ENCODE assay signal across 9 mouse cellular contexts in the genomic region with DNA sequence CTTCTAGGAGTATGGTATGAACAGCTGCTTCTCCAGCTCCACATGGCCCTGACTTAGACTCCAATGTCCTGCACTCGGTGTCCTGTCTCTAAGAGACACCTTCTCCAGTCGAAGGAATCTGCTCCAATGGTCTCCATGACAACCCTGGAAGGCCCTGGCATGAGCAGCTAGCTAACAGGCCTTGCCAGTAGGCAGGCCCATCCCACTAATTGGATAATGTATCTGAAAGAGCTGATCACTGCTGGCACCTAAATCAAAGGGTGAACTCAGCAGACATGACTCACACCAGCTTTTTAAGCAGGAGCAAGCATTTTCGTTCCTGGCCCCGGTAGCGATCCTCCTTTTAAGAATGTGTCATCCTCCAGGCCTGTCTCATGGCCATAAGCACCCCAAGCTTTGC.
DNase-seq lines count a peak whose midpoint lies in the region; ATAC-seq and TF ChIP-seq lines count a peak whose summit lies in the region.
"Had no signal": no experiment of that assay in that cellular context is flagged by ENCODE, and none has a peak within 500 bp of the region (broad histone marks: within the 10 kb centered on the region; RNA-seq: fewer than 3 reads in every experiment).

No protein-coding gene starts in this region.

- no peak overlapping the region for H3K9ac ChIP-seq in forebrain, embryonic 16.5 days (replicated peaks; ENCODE audit: low read depth, low read length)
- H3K9ac ChIP-seq: midbrain, embryonic 12.5 days had no signal

- TF ChIP-seq POLR2A in olfactory bulb, adult 2 months (IDR thresholded peaks at IDR 0.05; ENCODE audit: insufficient read depth, low read depth, low read length) = no peak

- peak; percentile 71 for ATAC-seq in forebrain, embryonic 16.5 days

- H3K36me3 ChIP-seq in forebrain, embryonic 16.5 days (ENCODE audit: control insufficient read depth, insufficient read depth) = no peaks in the 10 kb centered on the region
- no peaks in the 10 kb centered on the region for H3K36me3 ChIP-seq in heart, embryonic 10.5 days
- H3K36me3 ChIP-seq: midbrain, embryonic 12.5 days had no signal

- DNase-seq in cerebellum, adult 11 months = peak; percentile 4
- no peak for DNase-seq in cerebellum, adult 18-20 months
- peak; percentile 24 to 40 for DNase-seq in layer of hippocampus, postnatal 25 days (ENCODE audit: extremely low spot score in 1 of 2, low spot score in 1 of 2)
- DNase-seq in heart, embryonic 10.5 days (ENCODE audit: low spot score) = no peak
- DNase-seq in urinary bladder, postnatal 14 days (ENCODE audit: low spot score) = no peak
- DNase-seq in urinary bladder, adult 2 months (ENCODE audit: low spot score) = no peak

- no peaks in the 10 kb centered on the region for H3K27me3 ChIP-seq in forebrain, embryonic 16.5 days (replicated peaks; ENCODE audit: control insufficient read depth, insufficient read depth, low read length)
- H3K27me3 ChIP-seq in heart, embryonic 10.5 days (ENCODE audit: insufficient read depth, poor library complexity, severe bottlenecking) = 0 out of 2 replicates have a peak, but pooled peaks cover 3% of the 10 kb centered on the region
- H3K27me3 ChIP-seq: midbrain, embryonic 12.5 days had no signal

- no peaks in the 10 kb centered on the region for H3K9me3 ChIP-seq in forebrain, embryonic 16.5 days (ENCODE audit: control insufficient read depth, low read length)
- H3K9me3 ChIP-seq in heart, embryonic 10.5 days = no peaks in the 10 kb centered on the region
- H3K9me3 ChIP-seq: midbrain, embryonic 12.5 days had no signal

- 18% methylated on average over 5 of the region's 5 CpGs for WGBS in forebrain, embryonic 16.5 days
- WGBS in olfactory bulb, adult 2 months = 11% methylated on average over 5 of the region's 5 CpGs
- 77% methylated on average over 5 of the region's 5 CpGs for WGBS in heart, embryonic 10.5 days

- peaks cover 4% of the 10 kb centered on the region for H3K4me1 ChIP-seq in forebrain, embryonic 16.5 days (replicated peaks; ENCODE audit: control insufficient read depth, insufficient read depth, low read length)
- peaks cover 9% of the 10 kb centered on the region for H3K4me1 ChIP-seq in olfactory bulb, adult 2 months (ENCODE audit: control insufficient read depth, insufficient read depth, low read length)
- peaks cover 3% of the 10 kb centered on the region; the same call in 1 of the 2 replicates for H3K4me1 ChIP-seq in heart, embryonic 10.5 days

- H3K4me3 ChIP-seq in forebrain, embryonic 16.5 days (replicated peaks; ENCODE audit: low read length) = no peak overlapping the region
- H3K4me3 ChIP-seq in olfactory bulb, adult 2 months (ENCODE audit: insufficient read depth, low read depth, low read length) = no peak overlapping the region
- no peak overlapping the region for H3K4me3 ChIP-seq in heart, embryonic 10.5 days
- H3K4me3 ChIP-seq: midbrain, embryonic 12.5 days had no signal

- H3K27ac ChIP-seq in forebrain, embryonic 16.5 days (ENCODE audit: low read length) = no peak overlapping the region
- H3K27ac ChIP-seq in olfactory bulb, adult 2 months (ENCODE audit: insufficient read depth, low read depth, low read length) = peak overlapping the region; percentile 80
- H3K27ac ChIP-seq in heart, embryonic 10.5 days = no peak overlapping the region
- H3K27ac ChIP-seq: midbrain, embryonic 12.5 days had no signal

- H3K4me2 ChIP-seq in forebrain, embryonic 16.5 days (ENCODE audit: low read length) = no peak overlapping the region
- H3K4me2 ChIP-seq: midbrain, embryonic 12.5 days had no signal

- no peak for TF ChIP-seq CTCF in olfactory bulb, adult 2 months (IDR thresholded peaks at IDR 0.05; ENCODE audit: insufficient read depth, low read depth, low read length)

Comparison
In these comparisons a context has a peak if more than half of its experiments do, and no peak if none do; other contexts are left out.
1. DNase-seq: peak in cerebellum, adult 11 months (single experiment) and layer of hippocampus, postnatal 25 days (2 of 2); none in cerebellum, adult 18-20 months (0 of 2), heart, embryonic 10.5 days (single experiment), urinary bladder, postnatal 14 days (single experiment) and urinary bladder, adult 2 months (single experiment).